ENCODE assay signal across 10 mouse cellular contexts in genomic region chr2:173994301-173995073, GRCm38 (mm10).
DNase-seq lines count a peak whose midpoint lies in the region; ATAC-seq and TF ChIP-seq lines count a peak whose summit lies in the region.
"Had no signal": no experiment of that assay in that cellular context is flagged by ENCODE, and none has a peak within 500 bp of the region (broad histone marks: within the 10 kb centered on the region; RNA-seq: fewer than 3 reads in every experiment).

No protein-coding gene starts in this region.

- no peaks in the 10 kb centered on the region for H3K4me1 ChIP-seq in embryonic facial prominence, embryonic 11.5 days (ENCODE audit: control insufficient read depth, insufficient read depth, low read length)
- H3K4me1 ChIP-seq in forebrain, embryonic 14.5 days (ENCODE audit: control insufficient read depth, insufficient read depth, low read length), result peaks cover 10% of the 10 kb centered on the region; the same call in 1 of the 2 replicates
- H3K4me1 ChIP-seq in kidney, embryonic 16.5 days (ENCODE audit: insufficient read depth, low read length), result peaks cover 30% of the 10 kb centered on the region
- H3K4me1 ChIP-seq in midbrain, embryonic 14.5 days (ENCODE audit: control insufficient read depth, insufficient read depth, low read length), result peaks cover 7% of the 10 kb centered on the region; the same call in 1 of the 2 replicates

- no peak overlapping the region for H3K4me3 ChIP-seq in embryonic facial prominence, embryonic 11.5 days (ENCODE audit: low read depth, low read length)
- H3K4me3 ChIP-seq in forebrain, embryonic 14.5 days (ENCODE audit: low read depth, low read length), result no peak overlapping the region
- H3K4me3 ChIP-seq in kidney, embryonic 16.5 days (ENCODE audit: low read length), result no peak overlapping the region
- no peak overlapping the region for H3K4me3 ChIP-seq in midbrain, embryonic 14.5 days (replicated peaks; ENCODE audit: low read depth, low read length)
- no peak overlapping the region for H3K4me3 ChIP-seq in layer of hippocampus, adult 2 months

- ATAC-seq in embryonic facial prominence, embryonic 11.5 days (replicated peaks; ENCODE audit: insufficient number of reproducible peaks, low FRiP score, low TSS enrichment, low read depth), result 0 out of 2 replicates have a peak, but pooled peaks have one; percentile 50
- ATAC-seq in forebrain, embryonic 14.5 days, result peak; percentile 44
- ATAC-seq in kidney, embryonic 16.5 days (ENCODE audit: low FRiP score, low TSS enrichment), result peak; percentile 52; the same call in 1 of the 2 replicates
- no peak for ATAC-seq in midbrain, embryonic 14.5 days (ENCODE audit: low FRiP score, low TSS enrichment)
- ATAC-seq: lung, postnatal 0 days had no signal

- H3K36me3 ChIP-seq in embryonic facial prominence, embryonic 11.5 days (replicated peaks; ENCODE audit: control insufficient read depth, insufficient read depth, low read depth, low read length), result no peaks in the 10 kb centered on the region
- no peaks in the 10 kb centered on the region for H3K36me3 ChIP-seq in forebrain, embryonic 14.5 days (ENCODE audit: control insufficient read depth, insufficient read depth, low read length)
- H3K36me3 ChIP-seq in kidney, embryonic 16.5 days (ENCODE audit: insufficient read depth, low read length), result no peaks in the 10 kb centered on the region
- no peaks in the 10 kb centered on the region for H3K36me3 ChIP-seq in midbrain, embryonic 14.5 days (ENCODE audit: control insufficient read depth, insufficient read depth, low read length)

- no peaks in the 10 kb centered on the region for H3K9me3 ChIP-seq in embryonic facial prominence, embryonic 11.5 days (replicated peaks; ENCODE audit: control insufficient read depth, low read length)
- H3K9me3 ChIP-seq in forebrain, embryonic 14.5 days (replicated peaks; ENCODE audit: control insufficient read depth, low read length), result no peaks in the 10 kb centered on the region
- H3K9me3 ChIP-seq in kidney, embryonic 16.5 days (ENCODE audit: low read length), result no peaks in the 10 kb centered on the region
- H3K9me3 ChIP-seq in midbrain, embryonic 14.5 days (ENCODE audit: control insufficient read depth, low read length), result no peaks in the 10 kb centered on the region

- H3K4me2 ChIP-seq in embryonic facial prominence, embryonic 11.5 days (ENCODE audit: low read depth, low read length), result no peak overlapping the region
- H3K4me2 ChIP-seq in forebrain, embryonic 14.5 days (ENCODE audit: low read length), result no peak overlapping the region
- H3K4me2 ChIP-seq in kidney, embryonic 16.5 days (replicated peaks; ENCODE audit: low read depth, low read length), result no peak overlapping the region
- 0 out of 2 replicates have a peak overlapping the region, but pooled peaks have one; percentile 10 for H3K4me2 ChIP-seq in midbrain, embryonic 14.5 days (ENCODE audit: low read length)
- H3K4me2 ChIP-seq: heart, embryonic 11.5 days had no signal

- TF ChIP-seq CTCF in layer of hippocampus, adult 2 months (conservative IDR thresholded peaks at IDR 0.05), result no peak

- WGBS in embryonic facial prominence, embryonic 11.5 days, result 37% methylated on average over 13 of the region's 13 CpGs
- whole genome bisulfite sequencing in forebrain, embryonic 14.5 days, result 28% methylated on average over 13 of the region's 13 CpGs
- WGBS in kidney, embryonic 16.5 days, result 24% methylated on average over 13 of the region's 13 CpGs
- WGBS in midbrain, embryonic 14.5 days, result 41% methylated on average over 13 of the region's 13 CpGs

- H3K9ac ChIP-seq in embryonic facial prominence, embryonic 11.5 days (replicated peaks; ENCODE audit: low read length), result no peak overlapping the region
- no peak overlapping the region for H3K9ac ChIP-seq in forebrain, embryonic 14.5 days (ENCODE audit: low read length)
- H3K9ac ChIP-seq in kidney, embryonic 16.5 days (replicated peaks; ENCODE audit: low read length), result 0 out of 2 replicates have a peak overlapping the region, but pooled peaks have one; percentile 32
- H3K9ac ChIP-seq in midbrain, embryonic 14.5 days (replicated peaks; ENCODE audit: low read length), result no peak overlapping the region

- H3K27ac ChIP-seq in embryonic facial prominence, embryonic 11.5 days (replicated peaks; ENCODE audit: low read depth, low read length), result no peak overlapping the region
- H3K27ac ChIP-seq in forebrain, embryonic 14.5 days (ENCODE audit: low read depth, low read length), result no peak overlapping the region
- no peak overlapping the region for H3K27ac ChIP-seq in kidney, embryonic 16.5 days (ENCODE audit: low read length)
- no peak overlapping the region for H3K27ac ChIP-seq in midbrain, embryonic 14.5 days (replicated peaks; ENCODE audit: low read depth, low read length)
- H3K27ac ChIP-seq in layer of hippocampus, adult 2 months, result no peak overlapping the region

- DNase-seq in embryonic facial prominence, embryonic 11.5 days (ENCODE audit: low spot score), result peak; percentile 36
- DNase-seq in forebrain, embryonic 14.5 days (ENCODE audit: low spot score), result peak; percentile 54
- DNase-seq in midbrain, embryonic 14.5 days, result peak; percentile 64
- no peak for DNase-seq in spleen, adult 18-20 months
- no peak for DNase-seq in ovary, postnatal 14 days (ENCODE audit: low spot score)
- DNase-seq in heart, adult 9 months (ENCODE audit: low spot score in 2 of 2), result no peak
- no peak for DNase-seq in layer of hippocampus, adult 2 months (ENCODE audit: low spot score in 2 of 2)

- no peaks in the 10 kb centered on the region for H3K27me3 ChIP-seq in embryonic facial prominence, embryonic 11.5 days (ENCODE audit: control insufficient read depth, insufficient read depth, low read length)
- no peaks in the 10 kb centered on the region for H3K27me3 ChIP-seq in forebrain, embryonic 14.5 days (replicated peaks; ENCODE audit: control insufficient read depth, insufficient read depth, low read length)
- no peaks in the 10 kb centered on the region for H3K27me3 ChIP-seq in kidney, embryonic 16.5 days (ENCODE audit: insufficient read depth, low read length)
- no peaks in the 10 kb centered on the region for H3K27me3 ChIP-seq in midbrain, embryonic 14.5 days (ENCODE audit: control insufficient read depth, insufficient read depth, low read length)

Comparison
In these comparisons a context has a peak if more than half of its experiments do, and no peak if none do; other contexts are left out.
1. DNase-seq: peak in embryonic facial prominence, embryonic 11.5 days (single experiment), forebrain, embryonic 14.5 days (single experiment) and midbrain, embryonic 14.5 days (single experiment); none in spleen, adult 18-20 months (0 of 2), ovary, postnatal 14 days (single experiment), heart, adult 9 months (0 of 2) and layer of hippocampus, adult 2 months (0 of 2).